Mouse (Mus musculus) kidney, adult 2 months (tissue): ENCODE measurements around the gene Tfip11.

ENCODE experiments used
- CTCF ChIP-seq: fragments of 200-500 bp; conservative IDR thresholded peaks from 2 replicates; pipeline ENCODE4 v1.5.1; 2011; ENCODE audit warnings: low read depth, mild to moderate bottlenecking, control low read depth, low read length, moderate library complexity, mixed read lengths; ENCODE audit not compliant: insufficient read depth, insufficient read length
- POLR2A ChIP-seq: fragments of 200-500 bp; IDR thresholded peaks from one replicate; pipeline ENCODE4 v1.6.1; 2011; ENCODE audit warnings: low read depth, low read length, control low read depth

DNA sequence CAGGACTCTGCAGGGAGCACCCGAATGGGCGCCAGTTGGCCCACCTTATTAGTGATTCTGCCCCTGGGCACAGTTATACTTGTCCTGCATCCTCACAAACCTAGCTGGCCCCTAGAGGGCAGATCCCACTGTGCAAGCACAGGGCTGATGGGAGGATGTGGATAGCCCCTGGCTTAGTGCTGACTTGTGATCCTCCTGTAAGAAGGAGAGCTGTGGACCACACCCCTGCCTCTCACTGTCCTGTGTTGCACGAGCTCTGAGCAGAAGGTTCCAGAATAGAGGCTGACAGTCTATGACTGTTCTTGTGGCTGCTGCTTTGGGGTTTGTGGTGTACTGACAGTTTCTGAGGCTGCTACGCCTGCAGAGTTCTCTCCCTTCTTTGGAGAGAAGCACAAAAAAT, 24.5 kb upstream of the Tfip11 start:
- TF ChIP-seq CTCF: no peak
- TF ChIP-seq POLR2A: no peak
